Mouse (Mus musculus) neural tube, embryonic 14.5 days (tissue): Measurements from ENCODE around the gene Ly6g6e. TPM values are rescaled to one million over a fixed set of nuclear protein-coding genes. Genes with fewer than 3 reads are reported as not detected.

Experiments used
- ATAC-seq: fragments of 200-750 bp; cut with Nextera tagmentation; 2 replicates; pipeline ENCODE4 v1.8.0; 2017; ENCODE audit warnings: low read depth, mild to moderate bottlenecking, moderate TSS enrichment, moderate library complexity
- H3K27ac ChIP-seq: fragments of 300-500 bp; sonication (generic); 2 replicates; pipeline ENCODE4 v1.5.1; 2014; ENCODE audit warnings: low read depth, mild to moderate bottlenecking, control low read depth, low read length, moderate library complexity, mixed read lengths
- H3K27me3 ChIP-seq: fragments of 300-500 bp; sonication (generic); 2 replicates; pipeline ENCODE4 v1.6.1; 2014; ENCODE audit warnings: low read length; ENCODE audit not compliant: control insufficient read depth, insufficient read depth
- H3K36me3 ChIP-seq: fragments of 300-500 bp; sonication (generic); 2 replicates; pipeline ENCODE4 v1.6.1; 2014; ENCODE audit warnings: low read length, mixed read lengths; ENCODE audit not compliant: control insufficient read depth, insufficient read depth
- H3K4me1 ChIP-seq: fragments of 300-500 bp; sonication (generic); 2 replicates; pipeline ENCODE4 v1.6.1; 2014; ENCODE audit warnings: low read length; ENCODE audit not compliant: control insufficient read depth, insufficient read depth
- H3K4me2 ChIP-seq: fragments of 300-500 bp; sonication (generic); 2 replicates; pipeline ENCODE4 v1.6.1; 2014; ENCODE audit warnings: mild to moderate bottlenecking, low read depth, low read length, control low read depth
- H3K4me3 ChIP-seq: fragments of 300-500 bp; sonication (generic); 2 replicates; pipeline ENCODE4 v1.5.1; 2014; ENCODE audit warnings: low read depth, low read length, control low read depth, mixed read lengths
- H3K9ac ChIP-seq: fragments of 300-500 bp; sonication (generic); replicated peaks from 2 replicates; pipeline ENCODE4 v1.6.1; 2014; ENCODE audit warnings: low read depth, mild to moderate bottlenecking, control low read depth, low read length, mixed read lengths
- H3K9me3 ChIP-seq: fragments of 300-500 bp; sonication (generic); 2 replicates; pipeline ENCODE4 v1.6.1; 2016; ENCODE audit warnings: low read length; ENCODE audit not compliant: control insufficient read depth
- WGBS: fragments of 180-500 bp; shearing (Covaris S2); extraction: QIAGEN DNeasy Blood & Tissue Kit; methylation state at CpG from one replicate; pipeline ENCODE4 v1.1.7; 2014; 5-methylcytosine and 5-hydroxymethylcytosine counted together
- polyA plus RNA-seq: library from polyadenylated mRNA; unstranded; fragments of >200 nt; fragmentation: Nextera tagmentation; extraction: Ambion mirVana; gene quantifications from 2 replicates; pipeline ENCODE4 v1.2.1, GENCODE M21; 2014

Gene Ly6g6e
- polyA plus RNA-seq, 1 experiment from 2014 or later, result 0.66 TPM

- Histone ChIP-seq H3K4me3 (no peak overlapping the region), H3K9me3 (no peaks in the 10 kb centered on the region), H3K36me3 (peaks cover 55% of the 10 kb centered on the region), H3K27ac (no peak overlapping the region), H3K4me1 (no peaks in the 10 kb centered on the region), H3K27me3 (no peaks in the 10 kb centered on the region), H3K4me2 (no peak overlapping the region), H3K9ac (no peak overlapping the region)
- 79% methylated on average over 6 of the region's 6 CpGs for WGBS
- ATAC-seq, result no peak
These were observed 26.6 kb downstream of the Ly6g6e start for GRCm38 (mm10) chr17:35103221-35103690.

- Histone ChIP-seq H3K36me3 (peaks cover 47% of the 10 kb centered on the region), H3K27me3 (no peaks in the 10 kb centered on the region), H3K4me1 (no peaks in the 10 kb centered on the region), H3K4me3 (no peak overlapping the region), H3K9me3 (no peaks in the 10 kb centered on the region), H3K4me2 (no peak overlapping the region), H3K27ac (no peak overlapping the region), H3K9ac (no peak overlapping the region)
- 96% methylated on average over 7 of the region's 7 CpGs for WGBS
- no peak for ATAC-seq
These were observed 27.4 kb downstream of the Ly6g6e start for GRCm38 (mm10) chr17:35104079-35104478.

- no peak overlapping the region for H3K27ac ChIP-seq
- no peak overlapping the region for H3K9ac ChIP-seq
- H3K4me3 ChIP-seq, result no peak overlapping the region
- WGBS, result 81% methylated on average over 6 of the region's 6 CpGs
- no peaks in the 10 kb centered on the region for H3K27me3 ChIP-seq
- ATAC-seq, result no peak
- no peaks in the 10 kb centered on the region for H3K9me3 ChIP-seq
- peaks cover 40% of the 10 kb centered on the region for H3K36me3 ChIP-seq
- H3K4me1 ChIP-seq, result no peaks in the 10 kb centered on the region
- no peak overlapping the region for H3K4me2 ChIP-seq
These were observed 28.1 kb downstream of the Ly6g6e start for GRCm38 (mm10) chr17:35104754-35105153.

GRCm38 (mm10) chr17:35105740-35106389 lies 29.2 kb downstream of the Ly6g6e start:
- H3K36me3 ChIP-seq, result peaks cover 29% of the 10 kb centered on the region
- ATAC-seq, result no peak
- no peaks in the 10 kb centered on the region for H3K9me3 ChIP-seq
- no peak overlapping the region for H3K4me2 ChIP-seq
- no peak overlapping the region for H3K27ac ChIP-seq
- H3K27me3 ChIP-seq, result no peaks in the 10 kb centered on the region
- 27% methylated on average over 13 of the region's 13 CpGs for WGBS
- no peak overlapping the region for H3K4me3 ChIP-seq
- H3K4me1 ChIP-seq, result no peaks in the 10 kb centered on the region
- no peak overlapping the region for H3K9ac ChIP-seq

- no peaks in the 10 kb centered on the region for H3K9me3 ChIP-seq
- H3K4me1 ChIP-seq, result no peaks in the 10 kb centered on the region
- H3K4me2 ChIP-seq, result no peak overlapping the region
- no peak overlapping the region for H3K4me3 ChIP-seq
- whole genome bisulfite sequencing, result 73% methylated on average over 3 of the region's 3 CpGs
- no peaks in the 10 kb centered on the region for H3K27me3 ChIP-seq
- ATAC-seq, result no peak
- H3K9ac ChIP-seq, result no peak overlapping the region
- peaks cover 24% of the 10 kb centered on the region for H3K36me3 ChIP-seq
- no peak overlapping the region for H3K27ac ChIP-seq
These were observed 29.8 kb downstream of the Ly6g6e start for GRCm38 (mm10) chr17:35106522-35106921.

- no peak for ATAC-seq
- Histone ChIP-seq H3K4me1 (no peaks in the 10 kb centered on the region), H3K9ac (no peak within 1 kb of the TSS), H3K9me3 (no peaks in the 10 kb centered on the region), H3K4me2 (no peak within 1 kb of the TSS), H3K4me3 (no peak within 1 kb of the TSS), H3K36me3 (peaks cover 11% of the 10 kb centered on the region), H3K27me3 (no peaks in the 10 kb centered on the region), H3K27ac (no peak within 1 kb of the TSS)
- WGBS, result 70% methylated on average over 6 of the region's 6 CpGs
These were observed 31.4 kb downstream of the Ly6g6e start, which contains the start of gene Ly6g5c for GRCm38 (mm10) chr17:35108097-35108496. Gene Ly6g5c, plus strand, starts transcription at chr17:35108279.

- H3K27ac ChIP-seq, result no peak overlapping the region
- ATAC-seq, result no peak
- WGBS, result 74% methylated on average over 9 of the region's 9 CpGs
These were observed 35.1 kb downstream of the Ly6g6e start for GRCm38 (mm10) chr17:35111774-35112173.

GRCm38 (mm10) chr17:35115046-35116019 lies 38.6 kb downstream of the Ly6g6e start, which contains the start of gene Ly6g5b:
Gene Ly6g5b, minus strand, starts transcription at chr17:35115428.
- Histone ChIP-seq H3K4me2 (no peak within 1 kb of the TSS), H3K9me3 (no peaks in the 10 kb centered on the region), H3K4me3 (no peak within 1 kb of the TSS), H3K4me1 (peaks cover 4% of the 10 kb centered on the region), H3K27me3 (no peaks in the 10 kb centered on the region), H3K27ac (no peak within 1 kb of the TSS), H3K9ac (no peak within 1 kb of the TSS), H3K36me3 (peaks cover 34% of the 10 kb centered on the region)
- ATAC-seq, result no peak
- 86% methylated on average over 8 of the region's 8 CpGs for WGBS

More at GRCm38 (mm10) chr17:35111774-35112173, 35.1 kb downstream of the Ly6g6e start:
- Histone ChIP-seq H3K27me3 (no peaks in the 10 kb centered on the region), H3K9me3 (no peaks in the 10 kb centered on the region), H3K4me2 (no peak overlapping the region), H3K9ac (no peak overlapping the region), H3K4me1 (no peaks in the 10 kb centered on the region), H3K36me3 (peaks cover 16% of the 10 kb centered on the region), H3K4me3 (no peak overlapping the region)
